In the genomic region with DNA sequence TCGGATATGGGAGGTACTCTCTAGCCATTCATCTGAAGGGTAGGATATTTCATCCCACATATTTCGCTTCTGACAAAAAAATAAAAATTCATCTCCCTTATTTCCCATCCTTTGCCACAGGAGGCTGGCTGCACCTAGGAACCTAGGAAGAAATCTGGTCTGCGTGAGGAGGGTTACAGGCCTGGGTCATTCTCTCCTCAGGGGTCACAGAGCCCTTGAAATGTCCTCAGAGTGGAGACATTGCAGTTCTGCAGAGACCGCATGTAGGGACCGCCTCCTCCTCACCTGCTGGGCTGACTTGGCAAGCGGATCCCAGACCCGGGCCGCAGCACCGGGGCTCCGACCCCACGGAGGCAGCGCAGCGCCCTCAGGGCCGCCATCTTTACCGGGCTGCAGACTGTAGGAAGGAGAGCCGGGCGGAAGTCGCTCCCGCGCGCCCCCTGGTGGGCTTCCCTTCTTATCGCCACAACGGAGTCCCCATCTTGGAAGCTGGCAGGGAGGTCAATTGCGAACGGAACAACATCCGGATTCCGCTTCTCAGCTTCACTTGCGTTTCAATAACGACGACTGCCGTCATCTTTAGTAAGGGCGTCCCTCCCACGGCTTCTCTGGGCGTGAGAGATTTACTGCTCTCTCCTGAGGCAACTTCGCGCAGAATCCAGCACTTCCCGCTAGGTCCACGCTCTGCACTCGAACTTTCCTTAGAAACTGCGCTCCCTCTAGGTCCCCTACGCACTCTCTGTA, we compare ENCODE assay signal across 7 mouse cellular contexts. TPM values are rescaled to one million over a fixed set of nuclear protein-coding genes. Genes with fewer than 3 reads are reported as not detected.
DNase-seq lines count a peak whose midpoint lies in the region; ATAC-seq lines count a peak whose summit lies in the region.

No protein-coding gene starts in this region.

- H3K9me3 ChIP-seq in embryonic facial prominence, embryonic 12.5 days = no peaks in the 10 kb centered on the region
- no peaks in the 10 kb centered on the region for H3K9me3 ChIP-seq in limb, embryonic 11.5 days (ENCODE audit: control insufficient read depth, low read length)
- H3K9me3 ChIP-seq in midbrain, embryonic 14.5 days (ENCODE audit: control insufficient read depth, low read length) = no peaks in the 10 kb centered on the region

- peak; percentile 96 for DNase-seq in adrenal gland, postnatal 25 days
- peak; percentile 99 for DNase-seq in heart, adult 11 months
- peak; percentile 96 for DNase-seq in kidney, adult 18-20 months
- DNase-seq in limb, embryonic 11.5 days (ENCODE audit: low spot score) = peak; percentile 98
- peak; percentile 99 for DNase-seq in midbrain, embryonic 14.5 days
- DNase-seq in spleen, adult 18-20 months = peak; percentile 92 to 96

- WGBS in embryonic facial prominence, embryonic 12.5 days = under 1% methylated on average over 41 of the region's 41 CpGs
- under 1% methylated on average over 41 of the region's 41 CpGs for WGBS in limb, embryonic 11.5 days
- WGBS in midbrain, embryonic 14.5 days = under 1% methylated on average over 41 of the region's 41 CpGs

- H3K4me1 ChIP-seq in embryonic facial prominence, embryonic 12.5 days = peaks cover 56% of the 10 kb centered on the region
- peaks cover 27% of the 10 kb centered on the region for H3K4me1 ChIP-seq in limb, embryonic 11.5 days (ENCODE audit: control insufficient read depth, insufficient read depth, low read length)
- H3K4me1 ChIP-seq in midbrain, embryonic 14.5 days (ENCODE audit: control insufficient read depth, insufficient read depth, low read length) = peaks cover 32% of the 10 kb centered on the region

- peaks cover 26% of the 10 kb centered on the region for H3K36me3 ChIP-seq in embryonic facial prominence, embryonic 12.5 days
- H3K36me3 ChIP-seq in limb, embryonic 11.5 days (ENCODE audit: control insufficient read depth, insufficient read depth, low read length) = peaks cover 6% of the 10 kb centered on the region; the same call in 1 of the 2 replicates
- H3K36me3 ChIP-seq in midbrain, embryonic 14.5 days (ENCODE audit: control insufficient read depth, insufficient read depth, low read length) = peaks cover 30% of the 10 kb centered on the region

- no peaks in the 10 kb centered on the region for H3K27me3 ChIP-seq in embryonic facial prominence, embryonic 12.5 days
- H3K27me3 ChIP-seq in limb, embryonic 11.5 days (ENCODE audit: control insufficient read depth, insufficient read depth, low read length) = no peaks in the 10 kb centered on the region
- no peaks in the 10 kb centered on the region for H3K27me3 ChIP-seq in midbrain, embryonic 14.5 days (ENCODE audit: control insufficient read depth, insufficient read depth, low read length)

- peak overlapping the region; percentile 70 for H3K4me2 ChIP-seq in embryonic facial prominence, embryonic 12.5 days (replicated peaks)
- peak overlapping the region; percentile 69 for H3K4me2 ChIP-seq in limb, embryonic 11.5 days (ENCODE audit: low read depth, severe bottlenecking)
- peak overlapping the region; percentile 85 for H3K4me2 ChIP-seq in midbrain, embryonic 14.5 days (ENCODE audit: low read length)

- H3K27ac ChIP-seq in embryonic facial prominence, embryonic 12.5 days = peak overlapping the region; percentile 94
- peak overlapping the region; percentile 74 for H3K27ac ChIP-seq in limb, embryonic 11.5 days (replicated peaks; ENCODE audit: low read depth, low read length)
- peak overlapping the region; percentile 60 for H3K27ac ChIP-seq in midbrain, embryonic 14.5 days (replicated peaks; ENCODE audit: low read depth, low read length)

- peak overlapping the region; percentile 60 for H3K4me3 ChIP-seq in embryonic facial prominence, embryonic 12.5 days
- peak overlapping the region; percentile 75 for H3K4me3 ChIP-seq in limb, embryonic 11.5 days (ENCODE audit: low read depth, low read length)
- H3K4me3 ChIP-seq in midbrain, embryonic 14.5 days (replicated peaks; ENCODE audit: low read depth, low read length) = peak overlapping the region; percentile 77

- peak overlapping the region; percentile 72 for H3K9ac ChIP-seq in embryonic facial prominence, embryonic 12.5 days
- H3K9ac ChIP-seq in limb, embryonic 11.5 days (ENCODE audit: low read length) = peak overlapping the region; percentile 88
- H3K9ac ChIP-seq in midbrain, embryonic 14.5 days (replicated peaks; ENCODE audit: low read length) = peak overlapping the region; percentile 88

- peak; percentile 86 for ATAC-seq in embryonic facial prominence, embryonic 12.5 days (ENCODE audit: insufficient number of reproducible peaks, insufficient read depth, low FRiP score, low TSS enrichment)
- ATAC-seq in limb, embryonic 11.5 days (ENCODE audit: insufficient number of reproducible peaks, low FRiP score, low TSS enrichment, low read depth) = peak; percentile 88
- ATAC-seq in midbrain, embryonic 14.5 days (ENCODE audit: low FRiP score, low TSS enrichment) = peak; percentile 92

RNA-seq across cellular contexts. Expression of a gene that starts 3.3 kb away (rescaled TPM):
- total RNA-seq in adrenal gland, postnatal 25 days (2021) = 0.62 and 0.67 TPM in 2 replicates
- polyA plus RNA-seq in embryonic facial prominence, embryonic 12.5 days (2016; fragmentation: Nextera tagmentation; extraction: Ambion mirVana) = 18.2 and 18.6 TPM in 2 replicates
- 5.5 and 5.6 TPM in 2 replicates for polyA plus RNA-seq in limb, embryonic 11.5 days (2014; fragmentation: Nextera tagmentation; extraction: Ambion mirVana)
- 3.3 and 4.1 TPM in 2 replicates for polyA plus RNA-seq in midbrain, embryonic 14.5 days (2014; fragmentation: Nextera tagmentation; extraction: Ambion mirVana)

RNA-seq across cellular contexts. Expression of a gene that starts 4.3 kb away (rescaled TPM):
- 565 and 662 TPM in 2 replicates for total RNA-seq in adrenal gland, postnatal 25 days (2021)
- polyA plus RNA-seq in embryonic facial prominence, embryonic 12.5 days (2016; fragmentation: Nextera tagmentation; extraction: Ambion mirVana) = 236 and 243 TPM in 2 replicates
- 260 and 264 TPM in 2 replicates for polyA plus RNA-seq in limb, embryonic 11.5 days (2014; fragmentation: Nextera tagmentation; extraction: Ambion mirVana)
- 185 and 220 TPM in 2 replicates for polyA plus RNA-seq in midbrain, embryonic 14.5 days (2014; fragmentation: Nextera tagmentation; extraction: Ambion mirVana)

RNA-seq across cellular contexts. Expression of a gene that starts 12.7 kb away (rescaled TPM):
- total RNA-seq in adrenal gland, postnatal 25 days (2021) = 11.1 and 13.7 TPM in 2 replicates
- 23.3 and 23.6 TPM in 2 replicates for polyA plus RNA-seq in embryonic facial prominence, embryonic 12.5 days (2016; fragmentation: Nextera tagmentation; extraction: Ambion mirVana)
- 13.2 and 13.6 TPM in 2 replicates for polyA plus RNA-seq in limb, embryonic 11.5 days (2014; fragmentation: Nextera tagmentation; extraction: Ambion mirVana)
- 6.6 and 28.4 TPM in 2 replicates for polyA plus RNA-seq in midbrain, embryonic 14.5 days (2014; fragmentation: Nextera tagmentation; extraction: Ambion mirVana)

RNA-seq across cellular contexts. Expression of a gene that starts 22.0 kb away (rescaled TPM):
- total RNA-seq in adrenal gland, postnatal 25 days (2021) = 2.1 and 105 TPM in 2 replicates
- polyA plus RNA-seq in embryonic facial prominence, embryonic 12.5 days (2016; fragmentation: Nextera tagmentation; extraction: Ambion mirVana) = 3.5 and 3.7 TPM in 2 replicates
- 2.8 and 4.6 TPM in 2 replicates for polyA plus RNA-seq in limb, embryonic 11.5 days (2014; fragmentation: Nextera tagmentation; extraction: Ambion mirVana)
- polyA plus RNA-seq in midbrain, embryonic 14.5 days (2014; fragmentation: Nextera tagmentation; extraction: Ambion mirVana) = 3.3 and 4.1 TPM in 2 replicates

RNA-seq across cellular contexts. Expression of a gene that starts 23.2 kb away (rescaled TPM):
- 36.9 and 38.1 TPM in 2 replicates for total RNA-seq in adrenal gland, postnatal 25 days (2021)
- polyA plus RNA-seq in embryonic facial prominence, embryonic 12.5 days (2016; fragmentation: Nextera tagmentation; extraction: Ambion mirVana) = 86.0 and 89.3 TPM in 2 replicates
- polyA plus RNA-seq in limb, embryonic 11.5 days (2014; fragmentation: Nextera tagmentation; extraction: Ambion mirVana) = 68.9 and 78.2 TPM in 2 replicates
- 101 and 105 TPM in 2 replicates for polyA plus RNA-seq in midbrain, embryonic 14.5 days (2014; fragmentation: Nextera tagmentation; extraction: Ambion mirVana)

Comparison
In these comparisons a context has a peak if more than half of its experiments do, and no peak if none do; other contexts are left out.
1. Peak in every context shown above with its lines: DNase-seq, ATAC-seq, H3K4me3 ChIP-seq and H3K27ac ChIP-seq.